ENCODE assay signal across 23 mouse cellular contexts in genomic region chr9:26674059-26674757, GRCm38 (mm10). TPM values are rescaled to one million over a fixed set of nuclear protein-coding genes. Genes with fewer than 3 reads are reported as not detected.
DNase-seq lines count a peak whose midpoint lies in the region; ATAC-seq lines count a peak whose summit lies in the region.
"Had no signal": no experiment of that assay in that cellular context is flagged by ENCODE, and none has a peak within 500 bp of the region (broad histone marks: within the 10 kb centered on the region; RNA-seq: fewer than 3 reads in every experiment).

No protein-coding gene starts in this region.

- H3K27ac ChIP-seq in kidney, embryonic 16.5 days (ENCODE audit: low read length) = no peak overlapping the region
- H3K27ac ChIP-seq: embryonic facial prominence, embryonic 10.5 days; forebrain, embryonic 13.5 days; heart, adult 2 months; heart, embryonic 15.5 days; hindbrain, embryonic 10.5 days; hindbrain, embryonic 14.5 days had no signal

- 0 out of 2 replicates have a peak, but pooled peaks have one; percentile 69 for ATAC-seq in kidney, embryonic 16.5 days (ENCODE audit: low FRiP score, low TSS enrichment)
- ATAC-seq: activated CD4-positive, CD25-positive, alpha-beta regulatory T cell, adult 4 months; forebrain, embryonic 13.5 days; forebrain, postnatal 0 days; Patski had no signal

- no peak overlapping the region for H3K4me2 ChIP-seq in kidney, embryonic 16.5 days (replicated peaks; ENCODE audit: low read depth, low read length)
- H3K4me2 ChIP-seq: forebrain, embryonic 13.5 days; heart, embryonic 11.5 days; heart, embryonic 15.5 days; hindbrain, embryonic 14.5 days had no signal

- DNase-seq in kidney, adult 11 months = peak; percentile 73
- DNase-seq in kidney, postnatal 4 days = no peak
- DNase-seq in brain, adult 2 months (ENCODE audit: low read depth, low spot score) = peak; percentile 49
- peak; percentile 44 for DNase-seq in telencephalon, adult 2 months (ENCODE audit: low read depth, low spot score)
- DNase-seq in adrenal gland, postnatal 4 days (ENCODE audit: low spot score in 2 of 2) = no peak
- DNase-seq: adrenal gland, adult 2 months; adrenal gland, postnatal 36 days; cerebellum, adult 11-12 months; cerebellum, adult 9-10 months; cerebellum, postnatal 25 days; forebrain, postnatal 0 days; heart, adult 2 months; heart, postnatal 14 days had no signal

- H3K4me3 ChIP-seq in kidney, embryonic 16.5 days (ENCODE audit: low read length) = no peak overlapping the region
- H3K4me3 ChIP-seq: embryonic facial prominence, embryonic 10.5 days; forebrain, embryonic 13.5 days; heart, adult 2 months; heart, embryonic 15.5 days; hindbrain, embryonic 10.5 days had no signal

- no peaks in the 10 kb centered on the region for H3K4me1 ChIP-seq in kidney, embryonic 16.5 days (ENCODE audit: insufficient read depth, low read length)
- H3K4me1 ChIP-seq: embryonic facial prominence, embryonic 10.5 days; heart, embryonic 15.5 days had no signal

- 99% methylated on average over 2 of the region's 2 CpGs for WGBS in kidney, embryonic 16.5 days

- H3K9ac ChIP-seq in kidney, embryonic 16.5 days (replicated peaks; ENCODE audit: low read length) = no peak overlapping the region
- H3K9ac ChIP-seq: forebrain, embryonic 13.5 days; forebrain, postnatal 0 days; heart, embryonic 15.5 days; hindbrain, embryonic 14.5 days had no signal

- H3K27me3 ChIP-seq in kidney, embryonic 16.5 days (ENCODE audit: insufficient read depth, low read length) = no peaks in the 10 kb centered on the region
- H3K27me3 ChIP-seq: CH12.LX; forebrain, embryonic 13.5 days; heart, embryonic 15.5 days; Patski had no signal

- H3K9me3 ChIP-seq in kidney, embryonic 16.5 days (ENCODE audit: low read length) = no peaks in the 10 kb centered on the region
- H3K9me3 ChIP-seq: embryonic facial prominence, embryonic 10.5 days; forebrain, embryonic 13.5 days; heart, embryonic 15.5 days; hindbrain, embryonic 10.5 days had no signal

- no peaks in the 10 kb centered on the region for H3K36me3 ChIP-seq in kidney, embryonic 16.5 days (ENCODE audit: insufficient read depth, low read length)
- H3K36me3 ChIP-seq: embryonic facial prominence, embryonic 10.5 days; heart, embryonic 15.5 days; hindbrain, embryonic 10.5 days had no signal

RNA-seq across cellular contexts. Expression of gene B3gat1, which starts 59.3 kb away (rescaled TPM):
- polyA plus RNA-seq in kidney, embryonic 16.5 days (2015; fragmentation: Nextera tagmentation; extraction: Ambion mirVana) = 0.07 and 0.12 TPM in 2 replicates
- total RNA-seq in adrenal gland, postnatal 4 days (2021) = 1 to 10 TPM; 4.5 to 5.6 TPM
- total RNA-seq: CH12.LX; heart, adult 2 months; heart, postnatal 14 days had no signal
- polyA plus RNA-seq: activated CD4-positive, CD25-positive, alpha-beta regulatory T cell, adult 4 months; heart, adult 2 months; heart, embryonic 15.5 days; Patski had no signal

Comparison
In these comparisons a context has a peak if more than half of its experiments do, and no peak if none do; other contexts are left out.
1. DNase-seq: peak in kidney, adult 11 months (single experiment), brain, adult 2 months (single experiment) and telencephalon, adult 2 months (single experiment); none in kidney, postnatal 4 days (0 of 2) and adrenal gland, postnatal 4 days (0 of 2).